Mouse (Mus musculus): Measurements from ENCODE around the gene Gp5. TPM values are rescaled to one million over a fixed set of nuclear protein-coding genes. Genes with fewer than 3 reads are reported as not detected.

The Gp5 gene
- polyA plus RNA-seq, 1 experiment from 2014 or later: 1.5 TPM

DNA sequence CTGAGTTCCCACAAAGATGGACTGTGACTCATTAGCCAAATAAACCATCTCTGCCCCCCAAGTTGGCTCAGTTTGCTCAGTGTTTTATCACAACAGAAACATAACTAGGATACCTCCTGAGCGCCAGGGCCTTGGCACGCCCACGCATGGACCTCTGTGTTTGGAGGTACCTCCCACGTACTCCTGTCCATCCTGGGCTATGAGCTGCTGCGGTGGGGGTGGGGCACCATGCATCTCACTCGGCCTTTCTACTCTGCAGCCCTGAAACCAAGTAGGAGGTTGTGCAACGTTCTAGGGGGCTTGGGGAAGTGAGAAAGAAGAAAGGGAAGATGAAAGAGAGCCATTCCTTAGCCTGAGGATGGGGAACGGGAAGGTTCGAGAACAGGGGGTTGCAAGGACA, 52.9 kb downstream of the Gp5 start:
- H3K9me3 ChIP-seq: no peaks in the 10 kb centered on the region
- WGBS: 84% methylated on average over 9 of the region's 9 CpGs
- H3K36me3 ChIP-seq (replicated peaks): no peaks in the 10 kb centered on the region
- H3K27me3 ChIP-seq (ENCODE audit: poor library complexity, severe bottlenecking): peaks cover 7% of the 10 kb centered on the region
- H3K27ac ChIP-seq: no peak overlapping the region
- no peak for DNase-seq (ENCODE audit: extremely low spot score, low spot score)
- no peak overlapping the region for H3K4me3 ChIP-seq
- H3K4me1 ChIP-seq: peaks cover 5% of the 10 kb centered on the region

Other genes with a start within 250 kb of the Gp5 start
- gene Hes1, start 246.4 kb downstream of the Gp5 start, polyA plus RNA-seq (2016; fragmentation: Nextera tagmentation; extraction: Ambion mirVana): 42.5 and 49.0 TPM in 2 replicates
- not detected in 2 replicates for gene Cpn2, start 43.3 kb downstream of the Gp5 start, polyA plus RNA-seq (2016; fragmentation: Nextera tagmentation; extraction: Ambion mirVana)
- 0.32 and 0.35 TPM in 2 replicates for gene Lrrc15, start 27.5 kb downstream of the Gp5 start, polyA plus RNA-seq (2016; fragmentation: Nextera tagmentation; extraction: Ambion mirVana)
- gene Atp13a3, start 95.2 kb upstream of the Gp5 start, polyA plus RNA-seq (2016; fragmentation: Nextera tagmentation; extraction: Ambion mirVana): 9.9 and 10.5 TPM in 2 replicates
- 18.8 and 19.9 TPM in 2 replicates for gene Tmem44, start 240.1 kb upstream of the Gp5 start, polyA plus RNA-seq (2016; fragmentation: Nextera tagmentation; extraction: Ambion mirVana)